25 mouse cellular contexts compared by ENCODE assay signal in the genomic region with DNA sequence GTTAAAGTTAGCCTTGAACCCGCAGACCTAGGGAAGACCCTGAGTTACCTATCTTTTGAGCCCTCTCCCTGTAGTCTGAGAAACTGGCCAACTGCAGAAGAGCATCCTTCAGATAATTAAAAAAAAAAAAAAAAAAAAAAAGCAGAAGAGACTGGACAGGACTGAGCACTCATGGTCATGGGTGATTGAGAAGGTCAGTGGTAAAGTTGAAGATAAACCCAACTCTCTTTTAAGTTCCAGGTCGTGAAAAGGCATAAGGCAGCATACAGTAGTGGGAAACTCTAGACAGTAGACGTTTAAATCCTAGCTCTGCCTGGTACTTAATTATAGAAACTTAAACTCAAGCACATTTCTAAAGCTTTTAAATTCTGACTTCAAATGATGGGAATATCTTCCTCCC.
"Had no signal": no experiment of that assay in that cellular context is flagged by ENCODE, and none has a peak within 500 bp of the region (broad histone marks: within the 10 kb centered on the region; RNA-seq: fewer than 3 reads in every experiment).

No protein-coding gene starts in this region.

- ATAC-seq: hindbrain, embryonic 16.5 days; inflammation-experienced regulatory T-cells, adult 6 months; intestine, embryonic 15.5 days; intestine, postnatal 0 days; liver, embryonic 12.5 days had no signal

- H3K9me3 ChIP-seq: heart, embryonic 10.5 days; hindbrain, embryonic 10.5 days; hindbrain, embryonic 12.5 days; intestine, embryonic 15.5 days; limb, embryonic 13.5 days; limb, embryonic 15.5 days; liver, embryonic 12.5 days had no signal

- H3K4me3 ChIP-seq: gastrocnemius, adult 2 months; heart, embryonic 10.5 days; heart, embryonic 12.5 days; hindbrain, embryonic 10.5 days; hindbrain, embryonic 12.5 days; intestine, embryonic 15.5 days; layer of hippocampus, adult 2 months; left cerebral cortex, adult 2 months; limb, embryonic 13.5 days; limb, embryonic 15.5 days; liver, embryonic 12.5 days had no signal

- H3K36me3 ChIP-seq: heart, embryonic 10.5 days; heart, embryonic 12.5 days; hindbrain, embryonic 10.5 days; hindbrain, embryonic 12.5 days; intestine, embryonic 15.5 days; limb, embryonic 13.5 days; limb, embryonic 15.5 days; liver, embryonic 12.5 days had no signal

- H3K9ac ChIP-seq: heart, embryonic 12.5 days; hindbrain, embryonic 12.5 days; hindbrain, embryonic 14.5 days; intestine, embryonic 15.5 days; limb, embryonic 13.5 days; limb, embryonic 15.5 days; liver, embryonic 12.5 days; liver, embryonic 14.5 days had no signal

- H3K4me2 ChIP-seq: heart, embryonic 12.5 days; hindbrain, embryonic 12.5 days; hindbrain, embryonic 14.5 days; intestine, embryonic 15.5 days; limb, embryonic 13.5 days; limb, embryonic 15.5 days; liver, embryonic 12.5 days had no signal

- DNase-seq: gastrocnemius, adult 2 months; gastrocnemius, postnatal 10 days; gastrocnemius, postnatal 25 days; heart, adult 18-20 months; heart, postnatal 10 days; heart, postnatal 4 days; kidney, postnatal 25 days; kidney, postnatal 4 days; left cerebral cortex, postnatal 4 days had no signal

- H3K4me1 ChIP-seq: heart, embryonic 10.5 days; heart, embryonic 12.5 days; hindbrain, embryonic 10.5 days; hindbrain, embryonic 12.5 days; intestine, embryonic 15.5 days; limb, embryonic 13.5 days; limb, embryonic 15.5 days; liver, embryonic 12.5 days had no signal

- H3K27me3 ChIP-seq: hindbrain, embryonic 12.5 days; intestine, embryonic 15.5 days; limb, embryonic 13.5 days; limb, embryonic 15.5 days had no signal

- H3K27ac ChIP-seq: gastrocnemius, adult 2 months; heart, embryonic 10.5 days; hindbrain, embryonic 10.5 days; hindbrain, embryonic 12.5 days; hindbrain, embryonic 14.5 days; intestine, embryonic 15.5 days; kidney, postnatal 0 days; layer of hippocampus, adult 2 months; left cerebral cortex, adult 2 months; limb, embryonic 13.5 days; limb, embryonic 15.5 days; liver, embryonic 12.5 days; liver, embryonic 14.5 days had no signal
